Mouse (Mus musculus) stomach, postnatal 0 days (tissue): ENCODE results near the gene Rptor.

Experiments
- CTCF ChIP-seq: IDR thresholded peaks from 2 replicates; pipeline ENCODE4 v1.5.1; 2016; ENCODE audit warnings: antibody characterized with exemption, low read depth, mild to moderate bottlenecking, moderate library complexity
- EP300 ChIP-seq: optimal IDR thresholded peaks from 2 replicates; pipeline ENCODE3; 2016; ENCODE audit warnings: antibody characterized with exemption

DNA sequence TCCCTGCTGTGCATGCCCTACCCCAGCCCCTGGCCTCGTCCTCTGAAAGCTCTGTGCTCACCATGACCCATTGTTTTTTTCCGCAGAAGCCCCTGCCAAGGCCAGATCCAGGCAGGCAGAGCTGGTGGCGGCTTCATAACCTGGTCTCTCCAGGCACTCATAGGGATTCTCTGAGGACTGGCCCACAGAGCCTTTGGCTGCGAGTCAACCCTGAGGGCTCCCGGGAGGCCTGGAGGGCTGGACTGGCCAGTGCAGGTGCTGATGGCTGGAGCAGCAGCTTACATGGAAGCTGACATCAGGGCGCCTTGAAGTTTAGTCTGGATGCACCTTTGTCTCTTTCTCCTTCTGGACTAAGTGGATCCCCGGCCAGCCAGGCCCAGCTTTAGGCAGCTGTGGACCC is 315.8 kb downstream of the Rptor start:
- no peak for TF ChIP-seq EP300
- no peak for TF ChIP-seq CTCF
